Mouse (Mus musculus) brain, adult 10 weeks (tissue): ENCODE measurements around the gene Olfr195. TPM values are rescaled to one million over a fixed set of nuclear protein-coding genes. Genes with fewer than 3 reads are reported as not detected.

Experiments used
- polyA plus RNA-seq: library from polyadenylated mRNA; stranded (reverse); fragments of 350-450 nt; fragmentation: Illumina TruSeq; extraction: RNeasy Lipid Tissue Mini Kit (QIAGEN cat#74804); gene quantifications from one replicate; pipeline ENCODE4 v1.2.3, GENCODE M21; 2015; ENCODE audit warnings: low read depth, low replicate concordance

The Olfr195 gene
- not detected for polyA plus RNA-seq

GRCm38 (mm10) chr16:59146746-59147145 lies at the start of gene Olfr195:
Olfr195 (plus strand) TSS chr16:59147046.

DNA sequence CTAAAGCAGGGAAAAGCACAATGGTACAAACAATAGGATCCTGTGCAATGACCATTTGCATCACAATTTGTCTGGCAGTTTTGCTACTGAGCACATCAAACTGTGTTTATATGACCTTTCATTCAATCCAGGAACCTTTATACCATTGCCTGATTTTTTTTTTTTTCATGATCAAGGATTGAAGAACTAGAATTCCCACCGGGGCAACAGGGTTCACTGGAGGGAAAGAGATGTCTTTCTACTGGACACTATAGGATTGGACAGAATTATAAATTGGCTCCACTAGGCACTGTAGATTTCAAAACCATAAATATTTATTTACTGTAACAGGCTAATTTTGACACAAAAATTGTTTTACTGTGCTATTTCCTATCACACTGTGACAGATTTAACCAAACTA lies 35.1 kb upstream of the Olfr195 start, which contains the start of gene Olfr193:
TSS of gene Olfr193 (minus strand) at position 101 of the 400 bp plus-strand sequence.

GRCm38 (mm10) chr16:59120969-59121368 lies 25.9 kb upstream of the Olfr195 start, which contains the start of gene Olfr194:
Olfr194 (minus strand) TSS chr16:59121069.

DNA sequence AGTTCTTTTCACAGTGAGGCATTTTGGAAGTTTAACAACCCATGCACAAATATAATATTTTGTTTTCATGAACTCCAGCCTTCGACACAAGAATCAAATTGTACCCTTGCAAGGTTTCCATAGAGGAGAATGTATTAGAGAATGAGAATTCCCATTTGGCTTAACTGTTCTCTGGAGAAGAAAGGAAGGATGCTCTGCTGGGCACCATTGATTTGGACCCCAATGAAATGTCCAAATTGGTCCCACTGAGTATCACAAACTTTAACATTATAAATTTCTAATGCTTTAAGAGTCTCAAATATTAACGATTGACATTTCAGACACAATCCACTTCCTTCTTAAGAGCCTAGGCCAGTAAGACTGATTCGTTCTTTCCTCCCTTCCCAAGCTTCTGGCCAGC lies 23.5 kb downstream of the Olfr195 start, which contains the start of gene Olfr196:
TSS of gene Olfr196 (minus strand) at position 101 of the 400 bp plus-strand sequence.

Other genes starting within 250 kb of the Olfr195 start
- gene Olfr181, start 218.3 kb upstream of the Olfr195 start, polyA plus RNA-seq = not detected
- not detected for gene Olfr180, start 217.7 kb upstream of the Olfr195 start, polyA plus RNA-seq
- not detected for gene Olfr183, start 151.7 kb upstream of the Olfr195 start, polyA plus RNA-seq
- gene Olfr186, start 116.8 kb upstream of the Olfr195 start, polyA plus RNA-seq = not detected
- not detected for gene Olfr187, start 107.3 kb upstream of the Olfr195 start, polyA plus RNA-seq
- not detected for gene Olfr190, start 69.0 kb upstream of the Olfr195 start, polyA plus RNA-seq
- gene Olfr191, start 57.2 kb upstream of the Olfr195 start, polyA plus RNA-seq = not detected
- not detected for gene Olfr193, start 35.2 kb upstream of the Olfr195 start, polyA plus RNA-seq
- gene Olfr194, start 26.0 kb upstream of the Olfr195 start, polyA plus RNA-seq = not detected
- not detected for gene Olfr196, start 23.4 kb downstream of the Olfr195 start, polyA plus RNA-seq
- gene Olfr198, start 56.5 kb downstream of the Olfr195 start, polyA plus RNA-seq = not detected
- not detected for gene Olfr199, start 72.7 kb downstream of the Olfr195 start, polyA plus RNA-seq
- not detected for gene Olfr201, start 125.6 kb downstream of the Olfr195 start, polyA plus RNA-seq
- not detected for gene Olfr202, start 139.7 kb downstream of the Olfr195 start, polyA plus RNA-seq
- not detected for gene Olfr203, start 151.8 kb downstream of the Olfr195 start, polyA plus RNA-seq
- gene Olfr204, start 171.2 kb downstream of the Olfr195 start, polyA plus RNA-seq = not detected
- gene Olfr205, start 184.1 kb downstream of the Olfr195 start, polyA plus RNA-seq = not detected
- gene Olfr206, start 202.2 kb downstream of the Olfr195 start, polyA plus RNA-seq = not detected
- not detected for gene Olfr209, start 216.9 kb downstream of the Olfr195 start, polyA plus RNA-seq